In the genomic region with DNA sequence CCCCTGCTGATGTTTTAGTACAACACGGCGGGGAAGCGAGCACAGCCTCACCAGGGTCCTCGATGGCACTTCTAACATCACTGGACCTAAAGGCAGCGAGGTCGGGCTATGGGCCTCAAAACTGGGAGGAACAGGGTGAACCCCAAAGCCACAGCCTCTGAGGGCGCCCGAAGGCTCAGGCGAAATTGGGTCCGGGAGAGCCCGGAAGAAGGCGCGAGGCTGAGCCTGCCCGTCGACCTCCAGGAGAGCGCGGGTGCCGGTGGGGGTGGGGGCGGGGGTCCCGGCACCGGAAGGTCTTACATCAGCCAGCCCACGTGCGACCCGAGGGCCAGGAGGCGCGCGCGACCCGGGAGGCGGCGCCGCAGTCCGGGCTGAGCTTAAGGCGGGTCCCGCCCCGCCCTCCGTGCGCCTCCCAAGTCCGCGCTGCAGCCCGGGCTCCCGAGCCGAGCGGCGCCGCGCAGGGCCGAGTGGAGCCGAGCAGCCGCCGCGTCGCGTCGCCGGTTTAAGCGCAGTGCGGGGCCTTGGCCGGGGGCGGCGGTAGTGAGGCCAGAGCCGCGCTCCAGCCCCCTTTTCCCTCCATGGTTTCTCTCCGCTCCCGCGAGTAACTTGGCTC, we compare ENCODE assay signal across 1 mouse cellular context.
A peak's percentile ranks its signal among the peaks of the same experiment; 100 is the strongest.
TF ChIP-seq lines count a peak whose summit lies in the region.

Anp32b (plus strand) TSS at position 384 of the 613 bp plus-strand sequence.

TF ChIP-seq in CH12.LX, 34 proteins besides CTCF, POLR2A, EP300 and RAD21 (continued from another document):
- peak; percentile 89 for TF ChIP-seq UBTF (IDR thresholded peaks at IDR 0.05; ENCODE audit: low read depth, low read length)
- TF ChIP-seq ZC3H11A (IDR thresholded peaks at IDR 0.05; ENCODE audit: low read depth, low read length), result no peak
- TF ChIP-seq MAZ (IDR thresholded peaks at IDR 0.05; ENCODE audit: low read depth, low read length), result no peak
- TF ChIP-seq ELF1 (IDR thresholded peaks at IDR 0.05; ENCODE audit: low read depth, low read length), result peak; percentile 53; the same call in 1 of the 2 replicates
- no peak for TF ChIP-seq GABPA (IDR thresholded peaks at IDR 0.05; ENCODE audit: insufficient replicate concordance, low read depth, low read length)
- TF ChIP-seq USF2 (conservative IDR thresholded peaks at IDR 0.05; ENCODE audit: low read depth, low read length), result no peak
- no peak for TF ChIP-seq SMC3 (IDR thresholded peaks at IDR 0.05; ENCODE audit: low read depth, low read length)
- no peak for TF ChIP-seq MXI1 (IDR thresholded peaks at IDR 0.05; ENCODE audit: low read depth, low read length)
- no peak for TF ChIP-seq JUND (conservative IDR thresholded peaks at IDR 0.05; ENCODE audit: low read depth, low read length)
